Mouse (Mus musculus) G1E-ER4 (cell line): ENCODE measurements around the gene Kdm4a. TPM values are rescaled to one million over a fixed set of nuclear protein-coding genes. Genes with fewer than 3 reads are reported as not detected.

Experiments
- GATA1 ChIP-seq: IDR thresholded peaks from one replicate; pipeline ENCODE4 v1.8.0; 2012; ENCODE audit warnings: low read length, inconsistent platforms
- polyA plus RNA-seq: library from polyadenylated mRNA; stranded (reverse); fragments of >175 nt; gene quantifications from 2 replicates; pipeline ENCODE4 v1.2.3, GENCODE M21; 2012

Gene Kdm4a
- polyA plus RNA-seq, 1 experiment: 42.4 TPM

DNA sequence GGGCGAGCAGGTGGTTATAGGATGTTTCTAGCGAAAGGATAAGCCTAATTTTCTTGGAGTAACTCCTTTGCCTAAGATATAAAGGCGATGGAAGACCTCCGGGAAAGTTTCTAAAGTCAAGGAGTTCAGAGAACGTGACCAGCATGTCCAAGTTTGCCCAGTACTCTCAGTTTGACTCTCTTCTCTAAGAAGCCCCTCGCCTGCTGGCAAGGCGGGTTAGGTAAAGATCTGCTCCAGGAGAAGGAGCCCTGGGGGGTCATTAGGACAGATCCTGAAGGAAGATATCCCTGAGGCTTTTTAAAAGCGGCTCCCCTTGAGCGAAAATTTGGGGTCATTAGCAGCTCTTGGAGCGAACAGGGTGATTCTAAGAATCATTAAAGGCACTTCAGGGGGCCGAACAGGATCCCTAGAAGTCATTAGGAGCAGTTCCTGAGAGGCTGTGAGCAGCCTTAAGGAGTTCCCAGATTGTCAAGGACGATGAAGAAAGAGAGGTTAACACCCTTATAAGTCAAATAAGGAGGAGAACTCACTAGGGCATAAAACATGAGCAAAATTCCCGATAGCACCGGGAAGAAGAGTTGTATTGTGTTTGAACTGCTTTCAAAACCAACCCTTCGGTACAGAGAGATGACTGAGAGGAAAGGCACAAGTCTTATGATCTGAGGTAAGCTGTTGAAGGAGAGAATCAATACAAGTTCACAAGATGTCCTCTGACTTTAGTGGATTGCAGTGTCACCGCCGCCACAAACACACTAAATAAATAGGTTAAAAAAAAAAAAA lies 648 bp upstream of the Kdm4a start:
- no peak for TF ChIP-seq GATA1

- TF ChIP-seq GATA1: no peak
Measured at GRCm38 (mm10) chr4:118178952-118179466, 834 bp downstream of the Kdm4a start.

GRCm38 (mm10) chr4:118172461-118172860 lies 7.4 kb downstream of the Kdm4a start:
- no peak for TF ChIP-seq GATA1

DNA sequence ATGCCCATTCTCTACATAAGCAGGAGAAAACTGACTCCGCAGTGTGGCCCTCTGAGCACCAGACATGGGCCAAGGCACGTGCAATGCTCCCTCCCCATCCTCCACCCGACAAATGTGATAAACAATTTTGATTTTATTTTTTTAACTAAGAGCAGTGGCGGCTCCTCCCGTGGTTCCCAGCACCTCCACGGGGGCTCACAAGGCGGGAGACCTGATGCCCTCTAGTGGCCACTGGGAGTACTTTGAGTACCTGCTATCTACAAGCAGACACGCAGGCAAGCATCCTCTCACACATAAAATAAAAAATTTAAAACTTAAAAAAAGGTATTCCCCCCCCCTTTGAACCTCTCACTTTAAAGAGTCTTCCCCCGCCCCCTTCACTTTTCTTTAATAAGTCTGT lies 8.8 kb downstream of the Kdm4a start:
- no peak for TF ChIP-seq GATA1

GRCm38 (mm10) chr4:118162123-118162522 lies 17.7 kb downstream of the Kdm4a start:
- no peak for TF ChIP-seq GATA1

DNA sequence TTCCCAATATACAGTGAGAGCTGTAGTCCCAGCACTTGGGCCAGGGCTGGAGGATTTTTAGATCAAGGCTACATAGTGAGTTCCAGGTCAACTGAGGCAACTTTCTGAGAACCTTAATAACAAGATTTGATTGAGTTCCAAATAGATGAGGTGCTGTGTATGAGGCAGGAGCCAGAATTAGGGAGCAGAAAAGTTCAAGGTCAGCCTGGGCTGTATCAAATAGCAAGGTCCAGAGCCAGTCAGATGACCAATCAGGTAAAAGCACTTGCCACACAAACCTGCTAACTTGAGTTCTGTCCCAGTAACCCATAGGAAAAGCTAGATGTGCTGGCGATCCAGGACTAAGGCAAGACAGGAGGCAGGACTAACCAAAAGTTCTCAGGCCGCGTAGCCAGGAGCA lies 22.2 kb downstream of the Kdm4a start:
- no peak for TF ChIP-seq GATA1

DNA sequence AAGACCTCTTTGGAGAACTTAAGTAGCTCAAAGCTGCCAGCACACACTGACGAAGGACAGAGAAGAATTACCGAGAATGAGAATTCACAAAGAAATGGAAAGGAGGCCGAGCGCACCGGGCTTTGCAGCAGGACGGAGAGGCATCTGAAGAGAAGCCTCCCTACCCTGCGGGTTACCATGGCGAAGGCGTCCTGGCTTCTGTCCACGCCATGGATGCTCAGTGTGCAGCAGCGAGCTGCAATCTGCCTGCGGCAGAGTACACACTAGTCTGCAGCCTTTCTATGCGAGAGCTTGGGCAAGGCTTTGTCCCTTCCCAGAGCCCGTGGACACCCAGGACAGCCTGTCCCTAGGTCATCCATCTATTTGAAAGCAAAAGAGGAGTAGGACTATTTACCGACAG lies 23.3 kb downstream of the Kdm4a start:
- TF ChIP-seq GATA1: no peak

DNA sequence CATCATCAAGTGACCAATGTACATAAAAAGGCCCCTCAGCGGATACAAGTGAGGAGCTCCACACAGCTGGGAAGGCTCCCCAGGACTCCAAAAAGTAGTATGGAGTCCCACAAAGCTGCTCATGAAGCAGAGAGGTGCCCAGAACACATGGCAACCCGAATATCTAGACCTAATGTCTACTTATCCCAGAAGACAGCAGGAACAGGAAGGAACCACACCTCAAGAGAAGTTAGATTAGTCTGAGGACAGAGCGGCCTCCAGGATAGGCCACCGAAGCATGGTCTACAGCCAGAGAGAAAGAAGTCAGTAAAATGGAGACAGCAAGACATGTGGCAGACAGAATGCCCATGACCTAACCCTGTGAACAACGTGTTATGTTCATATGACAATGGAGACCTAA lies 25.0 kb downstream of the Kdm4a start:
- TF ChIP-seq GATA1: no peak

DNA sequence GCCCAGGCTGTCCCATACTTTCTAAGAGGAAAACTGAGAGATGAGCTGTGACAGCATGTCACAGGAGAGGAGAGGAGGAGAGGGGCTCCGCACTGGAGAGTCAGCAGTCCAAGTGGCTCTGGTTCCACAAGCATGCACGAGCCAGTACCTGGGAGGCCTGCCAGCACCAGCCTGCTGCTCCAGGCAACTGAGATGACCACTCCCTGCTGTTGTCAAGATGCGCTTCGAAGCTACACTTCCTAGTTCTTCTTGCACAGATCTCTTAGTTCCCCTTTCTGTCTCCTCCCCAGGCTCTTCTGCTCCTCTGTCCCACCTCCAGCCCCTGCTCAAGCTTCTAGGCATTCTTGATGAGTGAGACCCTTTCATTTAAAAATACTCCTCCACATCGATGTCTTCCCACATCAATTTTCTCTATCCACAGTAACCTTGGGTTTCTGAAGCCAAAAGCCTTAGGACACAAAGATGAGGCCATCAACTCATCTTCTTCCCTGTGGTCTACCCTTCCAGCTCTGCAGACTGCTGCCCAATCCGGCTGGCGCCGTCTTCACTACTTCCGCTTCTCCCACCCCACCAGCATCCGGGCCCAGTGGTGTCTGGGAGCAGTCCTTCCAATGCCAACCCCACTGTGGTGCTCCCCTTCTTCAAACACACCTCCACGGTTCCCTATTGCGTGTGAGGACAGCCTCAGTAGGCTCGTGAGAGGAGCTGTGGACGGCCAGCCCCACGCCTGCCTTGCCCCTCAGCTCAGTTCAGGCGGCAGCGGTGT lies 27.6 kb downstream of the Kdm4a start:
- no peak for TF ChIP-seq GATA1

DNA sequence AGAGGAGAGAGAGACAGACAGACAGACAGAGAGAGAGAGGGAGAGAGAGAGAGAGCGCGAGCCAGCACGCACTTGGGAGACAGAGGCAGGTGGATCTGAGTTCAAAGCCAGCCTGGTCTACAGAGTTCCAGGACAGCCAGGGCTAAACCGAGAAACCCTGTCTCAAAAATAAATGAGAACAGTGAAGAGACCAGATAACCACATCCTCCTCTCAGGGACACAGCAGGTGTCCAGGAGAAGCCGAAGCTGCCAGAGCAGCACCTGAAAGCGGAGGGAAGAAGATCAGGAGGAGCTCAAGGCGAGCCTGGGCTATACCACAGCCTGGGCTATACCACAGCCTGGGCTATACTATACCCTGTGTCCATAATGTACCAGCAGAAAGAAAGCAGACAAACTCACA lies 29.0 kb downstream of the Kdm4a start:
- TF ChIP-seq GATA1: no peak

DNA sequence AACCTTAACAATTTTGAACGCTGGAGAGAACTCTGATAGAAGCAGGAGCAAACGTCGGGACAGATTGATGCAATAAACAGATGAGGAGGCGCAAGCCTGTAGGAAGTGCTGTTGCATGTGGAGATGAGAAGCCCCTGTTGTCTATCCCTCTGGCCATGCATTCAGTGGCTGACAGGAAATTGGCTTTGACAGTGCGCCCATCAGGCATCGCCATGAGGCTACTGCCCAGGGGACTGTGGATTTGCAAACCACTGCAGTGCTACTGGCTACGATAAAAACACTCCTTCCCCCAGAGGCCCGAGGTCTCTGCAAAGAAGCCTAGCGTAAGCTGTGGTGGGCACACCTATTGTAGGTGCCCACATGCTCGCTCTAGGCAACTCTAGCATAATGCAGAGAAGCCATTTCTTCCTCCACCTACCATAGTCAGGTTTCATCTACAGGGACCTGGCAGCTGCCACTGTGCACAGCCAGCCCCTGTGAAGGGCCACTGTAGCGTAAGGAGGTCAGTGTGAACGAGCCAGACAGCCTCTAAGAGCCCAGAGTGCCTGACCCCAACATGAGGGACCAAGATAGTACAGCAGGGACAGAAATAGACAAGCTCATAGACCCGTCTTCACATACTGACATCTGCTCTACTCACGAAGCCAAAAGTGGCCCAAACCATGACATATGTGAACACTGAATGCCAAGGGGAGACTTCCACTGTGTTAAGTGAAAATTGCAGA lies 29.7 kb downstream of the Kdm4a start:
- no peak for TF ChIP-seq GATA1

DNA sequence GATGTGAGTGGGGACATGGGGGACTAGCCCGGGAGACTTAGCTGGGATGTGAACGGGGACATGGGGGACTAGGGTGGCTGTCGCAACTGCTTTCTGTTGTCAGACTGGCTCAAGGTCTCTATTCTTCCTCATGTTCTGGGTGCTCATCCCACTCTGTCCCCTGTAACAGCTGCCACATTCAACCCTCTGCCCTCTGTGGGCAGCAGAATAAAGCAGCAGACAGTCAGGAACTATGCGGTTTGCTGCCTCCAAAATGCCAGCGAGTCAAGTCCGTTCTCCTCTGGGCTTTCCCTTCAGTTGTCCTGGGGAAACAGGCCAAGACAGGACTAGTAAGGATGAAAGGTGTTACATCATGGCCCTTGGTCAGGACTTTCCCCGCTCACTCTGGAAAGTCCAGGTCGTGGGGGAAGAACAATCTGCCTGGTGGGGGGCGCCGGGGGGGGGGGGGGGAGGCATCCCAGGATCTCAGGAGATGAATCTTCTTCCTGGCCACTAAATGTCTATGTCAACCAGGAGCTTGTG lies 30.7 kb downstream of the Kdm4a start:
- TF ChIP-seq GATA1: no peak

- TF ChIP-seq GATA1: peak; percentile 28
Measured at GRCm38 (mm10) chr4:118148317-118148687, 31.5 kb downstream of the Kdm4a start.

- TF ChIP-seq GATA1: no peak
Measured at GRCm38 (mm10) chr4:118147547-118148316, 32.1 kb downstream of the Kdm4a start.

- no peak for TF ChIP-seq GATA1
Measured at GRCm38 (mm10) chr4:118147090-118147489, 32.8 kb downstream of the Kdm4a start.

- TF ChIP-seq GATA1: no peak
Measured at GRCm38 (mm10) chr4:118144324-118144723, 35.5 kb downstream of the Kdm4a start.
